Mouse (Mus musculus) right cerebral cortex, postnatal 4 days (tissue): ENCODE data around the gene Arl4a.

Experiments used
- DNase-seq: peaks from one replicate; pipeline ENCODE4 v3.0.0-alpha.2; 2022

Gene Arl4a

DNA sequence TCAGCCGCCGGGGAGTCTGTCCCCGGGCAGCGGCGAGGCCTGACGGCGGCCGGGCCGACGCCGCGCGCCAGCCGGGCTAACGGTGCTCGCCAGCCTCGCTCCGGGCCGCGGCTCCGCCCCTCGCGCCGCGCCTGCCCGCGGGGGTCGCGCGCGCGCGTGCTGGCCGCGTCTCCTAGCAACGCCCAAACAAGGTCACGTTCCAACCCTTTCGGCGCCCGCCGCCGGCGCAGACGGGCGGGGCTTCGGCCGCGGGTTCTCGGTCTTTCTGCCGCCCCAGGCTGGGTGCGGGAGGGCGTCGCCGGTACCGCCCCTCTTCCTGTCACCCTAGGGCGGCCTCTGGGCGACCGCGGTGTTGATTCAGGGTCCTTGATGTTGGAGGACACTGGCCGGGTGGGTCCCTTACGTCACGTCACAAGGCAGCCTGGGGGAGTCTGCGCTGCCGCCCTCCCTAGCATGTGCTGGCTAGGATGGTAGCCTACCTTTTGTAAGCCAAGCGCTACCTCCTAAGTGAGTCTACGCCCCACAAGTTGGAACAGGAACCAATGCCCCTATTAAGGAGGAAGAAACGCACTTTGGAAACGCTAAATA, at the start of gene Arl4a:
Arl4a (minus strand) TSS at position 150 of the 588 bp plus-strand sequence.
- DNase-seq, result peak; percentile 89

DNA sequence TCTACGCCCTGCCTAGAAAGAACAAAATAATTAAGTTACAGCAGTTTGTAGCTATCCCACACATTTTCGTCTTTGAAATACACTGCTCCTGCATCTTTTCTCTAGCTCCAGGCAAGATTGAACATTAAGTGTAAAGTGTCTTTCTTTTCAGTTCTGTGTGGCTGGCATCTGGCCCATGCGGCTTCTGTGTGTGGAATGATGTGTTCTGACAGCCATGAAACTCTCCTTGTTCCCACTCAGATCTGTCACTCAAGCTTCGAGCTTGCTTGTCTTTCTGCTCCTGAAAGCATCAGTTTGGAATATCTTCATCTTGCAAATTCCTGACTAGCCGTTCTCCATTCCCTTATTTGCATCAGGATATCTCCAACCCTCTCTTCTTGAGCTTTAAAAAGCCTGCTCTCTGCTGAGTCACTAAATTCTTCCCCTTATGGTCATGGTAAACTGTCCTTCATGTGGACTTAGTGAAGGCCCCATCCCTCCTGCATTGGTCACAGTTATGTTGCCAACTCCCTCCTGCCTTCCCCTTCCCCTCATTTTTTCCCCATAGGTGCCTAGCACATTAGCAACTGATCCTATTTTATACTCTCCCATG, 48.0 kb upstream of the Arl4a start:
- DNase-seq, result peak; percentile 35

DNA sequence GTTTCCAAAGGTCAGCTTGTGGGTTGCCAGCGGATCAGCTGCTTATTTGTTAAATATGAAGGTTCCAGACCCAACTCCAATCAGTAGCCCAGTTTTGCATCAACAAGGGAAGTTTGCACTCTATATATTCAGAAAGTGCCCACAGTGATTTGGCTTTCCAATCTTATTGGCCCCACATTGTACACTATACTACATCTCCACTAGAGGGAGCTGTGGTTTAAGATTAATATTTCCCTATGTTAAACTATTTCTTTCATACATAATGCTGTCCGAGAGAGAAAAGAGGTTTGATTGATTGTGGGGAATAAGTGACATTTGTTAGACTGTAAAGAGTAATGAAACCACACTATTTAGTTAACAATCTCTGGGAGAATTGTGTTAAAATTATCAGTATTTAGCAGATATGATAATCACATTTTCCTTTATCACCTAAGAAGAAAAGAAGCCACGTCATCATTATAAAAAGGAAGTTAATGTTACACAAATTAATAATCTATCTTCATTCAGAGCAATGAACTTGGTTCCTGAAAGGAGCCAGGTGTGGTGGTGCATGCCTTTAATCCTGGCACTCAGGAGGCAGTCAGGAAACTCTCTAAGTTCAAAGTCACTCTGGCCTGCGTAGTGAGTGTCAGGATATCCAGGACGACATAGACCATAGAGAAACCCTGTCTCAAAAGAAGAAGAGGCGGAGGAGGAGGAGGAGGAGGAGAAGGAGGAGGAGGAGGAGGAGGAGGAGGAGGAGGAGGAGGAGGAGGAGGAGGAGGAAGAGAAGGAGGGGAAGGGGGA, 44.8 kb upstream of the Arl4a start:
- DNase-seq, result no peak

DNA sequence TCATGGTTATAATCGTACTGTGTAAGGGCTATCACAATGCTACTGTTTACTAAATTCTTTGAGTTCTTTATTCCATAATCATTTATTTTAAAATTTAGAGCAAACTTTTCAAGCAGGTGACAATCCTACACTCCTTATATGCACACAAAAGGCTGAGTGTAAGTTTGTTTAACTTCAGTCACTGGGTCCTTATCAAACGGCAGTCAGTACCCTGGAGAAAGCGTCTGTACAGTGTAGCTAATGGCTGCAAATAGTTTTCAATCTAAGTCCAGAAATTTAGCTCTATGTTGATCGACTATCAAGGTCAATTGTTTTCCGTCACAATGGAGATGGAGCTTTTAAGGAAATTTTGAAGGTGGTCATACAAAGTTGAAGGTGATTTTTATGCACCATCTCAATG, 44.2 kb upstream of the Arl4a start:
- DNase-seq, result no peak

DNA sequence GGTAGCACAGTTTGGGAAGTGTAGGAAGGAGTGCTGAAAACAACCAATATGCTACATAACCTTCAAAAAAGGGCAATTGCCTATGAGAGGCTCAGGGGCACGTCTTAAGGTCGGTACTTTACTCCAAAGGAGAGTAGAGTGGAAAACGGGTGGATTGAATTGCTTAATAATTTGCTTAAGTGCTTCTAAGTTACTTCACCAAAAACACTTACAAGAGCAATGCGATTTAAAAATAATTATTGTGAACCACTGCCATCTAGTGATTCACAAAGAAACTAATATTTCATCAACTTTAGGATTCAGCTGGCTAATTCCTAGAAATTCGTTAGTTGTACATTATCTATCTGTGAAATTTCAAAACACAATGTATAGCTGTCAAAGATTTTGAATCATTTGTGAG, 35.8 kb upstream of the Arl4a start:
- DNase-seq, result no peak

DNA sequence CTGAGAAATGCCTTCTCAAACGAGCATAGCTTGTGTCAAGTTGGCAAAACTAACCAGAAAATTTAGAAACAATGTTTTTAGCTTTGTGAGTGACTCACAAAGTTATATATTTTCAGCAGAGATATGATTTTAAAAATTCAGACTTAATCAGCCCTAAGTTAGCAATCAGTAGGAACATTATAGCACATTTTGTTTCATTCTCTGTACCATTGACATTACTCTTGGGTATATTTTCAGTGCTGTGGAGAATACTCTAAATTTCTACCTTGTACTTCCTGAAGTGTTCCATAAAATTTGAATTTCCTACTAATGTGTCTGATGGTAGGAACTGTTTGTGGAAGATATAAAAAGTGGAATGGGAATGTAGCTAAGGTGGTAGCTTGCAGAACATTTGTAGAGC, 9.2 kb upstream of the Arl4a start:
- DNase-seq, result no peak

DNA sequence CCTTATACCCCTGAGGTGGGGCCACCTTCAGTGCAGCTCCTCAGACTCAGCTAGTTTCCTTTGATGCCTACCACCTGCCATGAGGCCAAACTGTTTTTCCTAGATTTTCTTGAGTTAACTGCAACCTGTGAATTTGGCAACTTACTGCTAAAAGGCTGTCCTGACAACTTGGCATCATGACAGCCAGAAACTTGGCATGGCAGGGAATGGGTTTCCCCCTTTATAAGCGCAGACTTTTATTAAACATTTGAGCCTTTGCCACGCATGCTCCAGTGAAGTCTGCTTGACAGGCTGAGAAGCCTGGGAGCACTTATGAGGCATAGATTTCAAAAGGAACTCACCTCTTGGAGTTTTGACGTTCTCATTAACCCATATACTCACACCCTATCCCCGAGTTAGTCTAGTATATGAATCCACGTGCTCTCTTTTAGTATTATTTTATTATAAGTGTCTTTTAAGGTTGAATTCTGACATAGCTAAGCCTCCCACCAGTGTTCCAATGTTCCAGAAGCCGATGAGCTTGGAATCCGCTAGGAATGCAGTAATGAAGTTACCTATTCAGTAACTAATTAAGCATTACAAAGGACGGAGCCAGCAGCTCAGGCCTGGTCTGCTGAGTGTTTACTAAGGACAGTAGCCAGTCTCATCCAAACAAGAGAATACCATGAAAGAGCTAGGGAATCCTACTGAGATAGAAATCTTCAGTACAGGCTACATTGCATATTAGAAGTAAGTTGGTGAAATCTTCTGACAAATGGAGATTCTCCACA, 6.2 kb upstream of the Arl4a start:
- DNase-seq, result no peak

DNA sequence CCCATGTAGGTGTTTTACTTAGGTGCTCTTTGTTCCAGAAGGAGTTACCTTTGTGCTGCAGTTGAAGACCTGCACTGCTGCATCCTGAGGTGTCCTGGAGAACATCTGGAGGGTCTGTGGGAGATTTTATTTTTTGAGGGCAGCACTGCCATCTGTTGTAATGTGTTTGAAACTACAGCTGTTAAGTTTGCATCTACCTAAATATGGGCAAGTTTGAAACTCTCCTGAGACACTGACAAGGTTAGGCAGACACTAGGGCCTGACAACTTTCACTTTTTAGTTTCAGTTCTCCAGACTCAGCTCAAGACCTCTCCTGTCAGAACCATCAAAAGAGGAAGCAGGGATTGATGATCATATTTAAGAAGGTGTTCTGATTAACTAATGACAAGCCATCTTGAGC, 2.2 kb upstream of the Arl4a start:
- peak; percentile 7 for DNase-seq

DNA sequence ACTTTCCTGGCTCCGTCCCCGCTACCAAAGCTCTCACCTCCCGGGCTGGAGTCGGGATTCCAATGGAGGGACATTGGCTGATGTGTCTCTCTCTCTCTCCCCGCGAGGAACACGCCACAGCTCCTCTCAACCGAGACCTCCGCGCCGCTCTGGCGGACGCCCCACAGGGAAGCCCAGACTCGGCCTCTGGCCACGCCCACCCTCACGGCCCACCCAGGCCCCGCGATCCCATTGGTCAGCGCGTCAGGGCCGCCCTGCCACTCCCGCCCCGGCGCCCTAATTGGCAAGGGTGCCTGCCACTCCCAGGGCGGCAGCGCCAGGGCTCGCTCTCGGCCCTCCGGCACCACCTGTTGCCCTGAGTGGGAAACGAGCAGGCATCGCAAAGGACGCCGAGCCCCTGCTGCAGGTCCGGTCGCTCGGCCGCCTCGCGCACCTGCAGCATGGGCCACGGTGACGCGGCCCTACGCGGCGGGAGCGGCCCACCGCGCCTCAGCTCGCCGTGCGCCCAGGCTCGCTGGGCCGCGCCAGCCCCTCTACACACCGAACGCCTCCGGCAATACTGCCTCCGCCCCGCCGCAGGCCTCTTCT, 505 bp downstream of the Arl4a start:
- peak; percentile 97 for DNase-seq

DNA sequence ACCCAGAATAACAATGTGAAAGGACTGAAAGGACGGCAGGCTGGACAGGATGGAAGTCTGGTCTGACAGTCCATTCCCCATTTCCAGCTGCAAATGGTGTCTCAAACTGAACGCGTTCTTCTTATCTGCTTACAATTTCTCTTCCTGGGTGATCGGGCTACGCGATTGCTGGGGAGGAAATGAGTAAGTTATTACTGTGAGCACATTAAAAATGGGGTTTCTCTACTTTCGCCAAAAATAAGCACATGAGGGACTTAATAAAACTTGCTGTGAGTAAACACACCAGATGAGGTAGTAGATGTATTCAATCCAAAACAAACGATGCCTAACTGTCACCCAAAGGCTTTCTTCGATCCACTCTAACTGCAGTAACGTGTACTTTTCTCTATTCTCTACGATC, 1.2 kb downstream of the Arl4a start:
- DNase-seq, result no peak

DNA sequence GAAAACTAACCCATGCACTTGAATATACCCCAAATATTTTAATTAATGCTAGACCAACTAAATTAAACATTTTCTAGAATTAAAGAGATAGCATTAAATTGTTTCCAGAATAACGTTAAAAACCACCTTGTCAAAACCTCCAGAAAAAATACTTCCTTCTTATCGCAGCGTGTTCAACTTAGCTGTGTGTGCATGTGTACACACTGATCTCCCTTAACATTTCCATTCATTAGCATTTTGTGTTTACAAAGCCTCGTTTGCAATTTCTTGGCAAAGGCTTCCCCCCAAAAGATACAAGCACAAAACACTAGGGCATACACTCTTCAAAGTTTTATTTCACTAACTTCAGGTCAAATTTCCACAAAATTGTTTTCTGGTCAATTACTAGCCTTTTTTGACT, 2.3 kb downstream of the Arl4a start:
- DNase-seq, result no peak

DNA sequence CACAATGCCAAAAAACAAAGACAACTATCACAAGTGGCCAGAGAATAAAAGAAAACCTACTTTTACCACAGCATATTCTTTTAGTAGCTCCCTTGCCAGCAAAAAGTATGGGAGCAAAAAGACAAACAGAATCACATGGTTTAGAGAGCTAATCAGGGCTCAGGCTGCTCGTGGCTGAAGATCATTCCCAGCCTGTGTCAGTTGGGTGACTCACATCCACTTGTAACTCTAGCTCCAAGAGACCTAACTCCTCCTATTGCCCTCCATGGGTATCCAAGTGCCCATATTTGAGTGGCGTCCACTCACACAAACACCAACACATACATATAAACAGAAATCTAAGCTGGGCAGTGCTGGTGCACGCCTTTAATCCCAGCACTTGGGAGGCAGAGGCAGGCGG, 8.6 kb downstream of the Arl4a start:
- DNase-seq, result no peak

DNA sequence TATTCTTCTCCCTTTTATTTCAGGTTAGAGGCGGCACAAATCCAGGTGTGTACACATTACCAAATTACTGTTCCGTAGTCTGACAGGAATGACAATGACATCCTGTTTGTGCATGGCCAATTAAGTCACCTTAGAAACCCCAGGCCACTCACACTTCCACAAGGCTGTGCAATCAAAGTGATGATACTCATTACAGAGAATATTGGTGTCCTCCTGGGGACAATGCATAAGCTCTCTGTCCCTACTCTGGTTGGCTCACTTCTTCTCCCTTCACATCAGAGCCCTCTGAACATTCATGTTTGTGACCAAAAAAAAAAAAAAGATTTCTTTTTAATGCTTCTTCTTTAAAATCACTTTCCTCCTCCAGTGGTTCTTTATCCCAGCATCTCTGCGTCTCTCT, 10.0 kb downstream of the Arl4a start:
- no peak for DNase-seq

DNA sequence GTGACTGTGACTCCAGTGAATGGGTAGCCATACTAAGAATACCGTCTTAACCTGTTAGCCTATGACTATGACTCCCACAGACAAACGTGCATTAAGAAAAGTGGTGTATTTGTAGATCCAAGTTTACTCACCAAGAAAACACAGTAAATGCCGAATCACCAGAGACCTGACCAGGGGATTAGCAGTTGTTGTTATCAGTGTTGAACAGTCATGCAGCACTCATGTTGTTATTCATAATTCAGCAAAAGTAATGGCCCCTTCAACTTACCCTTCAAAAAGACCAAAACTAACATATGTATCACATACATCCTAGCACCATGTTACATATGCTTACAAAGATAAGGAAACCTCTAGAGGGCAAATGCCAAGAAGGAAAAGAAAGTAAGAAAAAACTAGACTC, 10.4 kb downstream of the Arl4a start:
- DNase-seq, result no peak

DNA sequence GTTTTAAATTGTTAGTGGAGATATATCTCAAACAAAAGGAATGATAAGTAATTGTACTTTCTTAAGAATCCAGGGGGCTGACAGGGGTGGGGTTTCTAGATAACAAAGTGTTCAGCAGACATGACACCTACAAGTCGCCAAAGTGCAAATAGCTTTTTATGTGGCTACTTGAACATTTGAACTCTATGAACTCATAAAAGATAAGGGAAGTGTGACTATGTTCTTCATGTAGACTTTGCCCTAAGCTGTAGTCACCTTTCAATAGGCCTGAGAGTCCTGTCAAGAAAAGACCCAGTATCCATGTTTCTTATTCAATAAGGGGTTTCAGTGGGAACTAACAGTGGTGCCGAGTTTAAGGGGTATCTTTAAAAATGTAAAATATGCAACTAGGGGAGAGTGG, 13.9 kb downstream of the Arl4a start:
- no peak for DNase-seq

DNA sequence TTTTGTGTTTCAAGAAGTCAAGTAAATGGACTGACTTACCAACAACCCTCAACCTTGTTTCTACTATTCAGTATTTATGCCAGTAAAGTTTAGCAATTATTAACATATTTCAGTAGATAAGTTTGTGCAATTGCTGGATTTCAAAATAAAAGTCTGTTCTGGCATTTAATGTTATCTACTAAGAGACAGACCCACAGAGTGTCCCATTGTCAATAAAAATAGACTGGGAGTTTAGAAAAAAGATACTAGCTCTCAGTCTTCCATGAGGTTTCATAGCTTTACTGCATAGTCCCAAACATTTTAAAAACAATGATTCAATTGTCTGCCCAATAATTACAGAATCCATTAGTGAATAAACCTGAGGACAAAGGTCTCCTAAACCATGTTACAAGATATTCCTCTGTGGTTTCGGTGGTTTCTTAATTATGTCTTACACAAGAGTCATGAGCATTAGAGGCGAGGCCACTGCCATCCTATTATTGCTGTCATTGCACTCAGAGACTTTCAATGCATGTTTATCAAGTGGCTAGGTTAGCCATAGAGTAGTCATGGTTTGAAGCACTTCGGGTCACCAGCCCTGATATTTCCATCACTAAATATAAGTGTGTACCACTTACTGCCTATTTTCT, 14.7 kb downstream of the Arl4a start:
- DNase-seq, result no peak

DNA sequence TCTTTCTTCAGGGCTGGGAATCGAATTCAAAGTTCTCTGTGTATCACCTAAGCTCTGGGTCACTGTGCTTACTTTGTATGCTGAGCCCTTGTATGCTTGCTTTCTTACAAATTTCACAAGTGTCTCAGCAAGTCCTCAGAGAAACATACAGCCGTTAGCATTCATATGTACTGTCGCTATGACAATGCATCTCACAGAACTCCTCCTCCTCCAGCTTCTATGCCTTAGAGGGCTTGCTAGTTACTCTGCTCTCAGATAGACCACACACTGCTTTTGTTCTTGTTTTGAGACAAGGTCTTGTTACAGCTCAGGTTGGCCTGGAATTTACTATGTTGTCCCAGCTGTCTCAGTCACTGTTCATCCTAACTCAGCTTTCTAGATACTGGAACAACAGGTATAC, 15.5 kb downstream of the Arl4a start:
- DNase-seq, result no peak

DNA sequence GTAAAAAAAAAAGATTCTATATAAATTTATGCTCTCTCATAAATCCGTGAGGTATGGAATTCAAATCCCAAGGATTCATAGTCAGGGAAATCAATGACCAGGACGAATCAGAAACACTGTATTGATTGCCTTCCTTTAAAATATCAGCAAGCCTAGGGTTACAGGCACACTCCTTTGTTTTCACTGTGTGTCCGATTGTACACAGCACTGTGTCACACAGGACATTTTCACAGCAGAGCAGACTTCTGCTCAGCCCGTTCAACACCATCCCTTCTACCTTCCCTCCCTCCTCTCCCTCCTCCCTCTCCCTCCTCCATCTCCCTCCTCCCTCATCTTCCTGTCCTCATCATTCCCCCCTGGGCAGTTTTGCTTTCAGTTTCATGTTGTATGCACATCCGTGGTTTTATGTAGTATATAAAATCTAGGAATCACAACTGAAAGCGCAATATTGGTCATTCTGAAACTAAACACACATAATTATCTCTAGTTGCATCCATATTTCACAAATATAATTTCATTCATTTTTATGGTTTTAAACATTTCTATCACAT, 19.8 kb downstream of the Arl4a start:
- DNase-seq, result no peak

DNA sequence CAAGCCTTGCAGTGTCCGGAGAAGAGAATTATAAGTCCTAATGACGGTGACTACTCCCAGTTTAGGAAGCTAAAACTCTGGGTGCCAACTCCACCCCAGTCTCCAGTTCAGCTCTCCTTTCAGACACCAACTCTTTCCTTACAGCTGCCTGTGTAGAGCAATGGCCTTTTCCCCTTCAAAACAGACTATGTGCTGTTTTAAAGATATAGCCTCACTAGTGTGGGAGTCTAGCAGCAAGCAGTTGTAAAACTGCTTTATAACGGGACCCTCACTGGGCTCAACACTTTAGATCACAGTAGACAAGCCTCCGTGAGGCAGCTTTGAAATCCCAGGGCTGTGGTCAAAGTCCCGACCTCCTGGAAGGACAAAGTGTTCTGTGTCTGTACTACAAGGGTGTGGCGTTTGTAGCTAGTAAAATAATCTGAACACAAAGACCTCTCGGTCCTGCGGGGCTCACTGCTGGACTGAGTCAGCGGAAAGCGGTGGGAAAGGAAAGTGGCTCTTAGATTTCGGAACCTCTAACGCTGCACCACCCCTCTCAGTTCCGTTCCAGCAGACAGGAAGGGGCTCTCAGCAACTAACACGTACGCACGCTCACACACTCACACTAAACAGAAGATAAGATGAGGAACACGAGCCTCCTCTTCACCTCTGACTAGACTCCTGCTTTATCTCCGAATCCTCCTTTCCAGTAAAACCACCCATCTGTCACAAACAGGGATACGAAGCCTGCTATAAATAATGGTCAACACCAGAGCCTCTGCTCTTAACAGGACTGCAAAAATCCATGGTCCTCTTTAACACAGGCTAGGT, 21.0 kb downstream of the Arl4a start:
- DNase-seq, result peak; percentile 8

DNA sequence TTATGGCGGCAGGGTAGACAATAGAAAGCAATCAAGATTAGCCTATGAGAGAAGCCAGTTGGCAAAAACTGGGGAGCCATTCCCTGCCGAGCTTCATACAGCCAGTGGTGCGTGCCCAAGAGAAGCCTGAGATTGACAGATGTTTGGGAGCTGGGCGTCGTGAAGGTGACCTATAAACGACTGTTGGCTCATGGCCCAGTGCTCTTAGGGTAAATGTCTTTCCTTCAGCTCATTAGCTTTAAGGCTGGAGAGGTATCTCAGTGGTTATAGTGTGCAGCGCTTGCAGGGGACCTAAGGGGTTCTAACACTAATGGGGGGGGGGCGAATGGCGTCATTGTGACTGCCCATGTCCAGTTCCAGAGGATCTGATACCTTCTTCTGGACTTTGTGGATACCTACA, 21.8 kb downstream of the Arl4a start:
- no peak for DNase-seq

DNA sequence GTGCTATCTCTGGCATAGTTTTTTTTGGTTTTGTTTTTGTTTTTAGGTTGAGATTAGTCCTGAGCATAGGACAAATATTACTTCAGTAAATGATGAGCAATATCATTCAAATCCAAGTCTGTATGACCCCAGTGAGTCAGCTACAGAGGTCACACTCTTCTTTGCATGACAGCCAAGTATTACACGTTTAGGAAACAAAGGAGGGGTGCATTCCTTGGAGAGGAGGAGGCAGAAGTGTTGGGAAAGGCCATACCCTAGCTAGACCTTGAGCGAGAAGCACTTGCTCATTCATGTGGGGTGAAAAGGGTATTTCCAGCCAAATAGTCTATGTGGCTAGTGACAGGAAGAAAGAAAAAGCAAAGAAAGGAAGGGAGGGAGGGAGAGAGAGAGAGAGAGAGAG, 28.0 kb downstream of the Arl4a start:
- DNase-seq, result no peak

DNA sequence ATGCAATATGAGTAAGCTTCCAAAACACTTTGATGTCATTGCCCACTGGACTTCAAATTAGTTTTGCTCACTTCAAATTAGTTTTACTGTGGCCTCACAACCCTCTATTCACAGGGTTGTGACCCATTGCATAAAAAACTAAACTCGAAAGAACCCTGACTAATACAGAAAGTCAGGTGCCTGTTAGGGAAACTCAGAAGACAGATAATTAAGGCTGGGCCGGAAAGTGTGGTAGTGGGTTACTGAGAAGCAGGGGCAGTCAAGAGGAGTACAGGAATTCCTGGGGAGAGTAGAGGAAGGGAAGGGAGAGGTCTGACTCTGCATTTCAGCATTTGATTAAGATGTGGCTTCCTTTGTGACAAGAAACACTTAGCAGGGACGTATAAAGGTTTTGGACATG, 29.4 kb downstream of the Arl4a start:
- no peak for DNase-seq
